Mouse (Mus musculus) kidney, embryonic 15.5 days (tissue): ENCODE measurements at regions not wholly inside any gene's neighbourhood (a gene's known extent, or its start where the extent isn't known, plus 50 kb on each side); places are given as distances from the start of the nearest gene placed in this dataset.

Source experiments
- ATAC-seq: fragments of 200-750 bp; cut with Nextera tagmentation; replicated peaks from 2 replicates; pipeline ENCODE4 v1.8.0; 2017; ENCODE audit warnings: moderate TSS enrichment; ENCODE audit not compliant: low FRiP score
- H3K27ac ChIP-seq: fragments of 300-500 bp; sonication (generic); 2 replicates; pipeline ENCODE4 v1.5.1; 2015; ENCODE audit warnings: mild to moderate bottlenecking, inconsistent platforms
- H3K27me3 ChIP-seq: fragments of 300-500 bp; sonication (generic); 2 replicates; pipeline ENCODE4 v1.6.1; 2015; ENCODE audit warnings: inconsistent platforms
- H3K36me3 ChIP-seq: fragments of 300-500 bp; sonication (generic); 2 replicates; pipeline ENCODE4 v1.6.1; 2015; ENCODE audit warnings: inconsistent platforms
- H3K4me1 ChIP-seq: fragments of 300-500 bp; sonication (generic); 2 replicates; pipeline ENCODE4 v1.6.1; 2015; ENCODE audit warnings: inconsistent platforms
- H3K4me2 ChIP-seq: fragments of 300-500 bp; sonication (generic); 2 replicates; pipeline ENCODE4 v1.6.1; 2015; ENCODE audit warnings: moderate library complexity, mild to moderate bottlenecking, inconsistent platforms
- H3K4me3 ChIP-seq: fragments of 300-500 bp; sonication (generic); replicated peaks from 2 replicates; pipeline ENCODE4 v1.5.1; 2015; ENCODE audit warnings: mild to moderate bottlenecking, inconsistent platforms
- H3K9ac ChIP-seq: fragments of 300-500 bp; sonication (generic); 2 replicates; pipeline ENCODE4 v1.6.1; 2015; ENCODE audit warnings: mild to moderate bottlenecking, inconsistent platforms
- H3K9me3 ChIP-seq: fragments of 300-500 bp; sonication (generic); replicated peaks from 2 replicates; pipeline ENCODE4 v1.6.1; 2016; ENCODE audit warnings: inconsistent platforms
- WGBS: fragments of 180-500 bp; shearing (Covaris S2); methylation state at CpG from one replicate; pipeline ENCODE4 v1.1.7; 2015; ENCODE audit warnings: mixed read lengths; 5-methylcytosine and 5-hydroxymethylcytosine counted together

DNA sequence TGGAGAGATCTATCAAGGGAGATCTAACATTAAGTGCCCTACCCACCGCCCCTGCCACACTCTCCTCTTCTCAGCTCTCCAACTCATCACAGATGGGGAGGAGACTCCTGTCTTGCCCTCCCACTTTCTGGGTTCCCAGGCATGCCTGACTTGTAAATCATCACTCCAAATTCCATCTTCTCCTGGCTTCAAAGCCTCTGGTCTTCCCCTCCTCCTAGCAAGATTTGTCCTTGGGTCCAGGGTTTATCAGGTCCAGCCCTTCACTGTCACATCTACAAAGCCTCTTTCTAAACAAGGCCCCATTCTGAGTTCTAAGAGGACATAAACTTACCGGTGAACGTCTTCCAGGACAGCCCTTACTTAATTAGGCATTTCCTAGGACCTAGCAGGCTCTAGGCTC, 73.3 kb upstream of the Col5a1 start:
- Histone ChIP-seq H3K27ac (peak overlapping the region; percentile 10; the same call in 1 of the 2 replicates), H3K4me1 (peaks cover 8% of the 10 kb centered on the region), H3K4me2 (no peak overlapping the region), H3K27me3 (no peaks in the 10 kb centered on the region), H3K9ac (no peak overlapping the region), H3K9me3 (no peaks in the 10 kb centered on the region), H3K36me3 (no peaks in the 10 kb centered on the region), H3K4me3 (no peak overlapping the region)
- WGBS, result 55% methylated on average over 3 of the region's 3 CpGs
- ATAC-seq, result no peak

DNA sequence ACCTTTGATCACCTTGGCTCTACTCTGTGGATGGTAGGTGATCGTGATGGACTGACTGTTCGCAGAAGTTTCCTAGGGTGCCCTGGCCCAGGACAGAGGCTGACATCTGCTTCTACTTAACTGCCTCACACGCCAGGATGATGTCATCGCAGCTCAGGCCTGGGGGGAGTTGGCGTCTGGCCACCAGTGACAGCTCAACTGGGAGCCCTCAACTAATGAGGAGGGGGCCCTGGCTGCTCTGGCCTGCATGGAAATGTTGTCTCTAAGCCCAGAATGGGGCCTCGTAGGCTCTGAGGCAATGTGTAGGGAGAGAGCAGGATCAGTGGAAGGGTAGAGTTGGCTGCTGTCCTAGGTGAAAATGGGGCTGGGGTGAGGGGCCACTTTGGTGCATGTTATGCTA, 72.9 kb upstream of the Col5a1 start:
- Histone ChIP-seq H3K4me1 (peaks cover 12% of the 10 kb centered on the region), H3K4me3 (no peak overlapping the region), H3K9ac (no peak overlapping the region), H3K27ac (peak overlapping the region; percentile 10; the same call in 1 of the 2 replicates), H3K4me2 (no peak overlapping the region), H3K9me3 (no peaks in the 10 kb centered on the region), H3K36me3 (no peaks in the 10 kb centered on the region), H3K27me3 (no peaks in the 10 kb centered on the region)
- WGBS, result 45% methylated on average over 6 of the region's 6 CpGs
- ATAC-seq, result 0 out of 2 replicates have a peak, but pooled peaks have one; percentile 64

DNA sequence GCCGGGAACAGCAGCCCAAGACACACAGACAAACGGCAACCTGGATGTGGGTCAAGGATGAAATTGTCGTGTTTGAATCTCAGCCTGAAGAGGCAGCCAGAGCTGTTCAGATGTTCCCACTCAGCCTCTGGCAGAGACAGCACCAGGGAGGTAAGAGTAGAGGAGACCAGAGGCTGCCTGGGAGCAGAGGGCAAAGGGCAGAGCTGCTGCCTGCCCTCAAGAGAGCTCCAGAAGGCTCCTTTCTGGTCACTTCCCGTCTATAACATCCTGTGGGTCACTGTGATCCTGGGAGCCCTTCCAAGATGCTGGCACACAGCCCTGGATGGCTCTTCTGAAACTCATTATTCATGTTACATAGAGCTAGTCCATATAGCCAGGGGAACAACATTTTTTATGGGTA, 67.6 kb upstream of the Col5a1 start:
- Histone ChIP-seq H3K9ac (no peak overlapping the region), H3K36me3 (no peaks in the 10 kb centered on the region), H3K9me3 (no peaks in the 10 kb centered on the region), H3K27me3 (no peaks in the 10 kb centered on the region), H3K27ac (peak overlapping the region; percentile 67), H3K4me2 (no peak overlapping the region), H3K4me1 (peaks cover 12% of the 10 kb centered on the region), H3K4me3 (no peak overlapping the region)
- 32% methylated on average over 4 of the region's 4 CpGs for WGBS
- no peak; the same call in 1 of the 2 replicates for ATAC-seq

DNA sequence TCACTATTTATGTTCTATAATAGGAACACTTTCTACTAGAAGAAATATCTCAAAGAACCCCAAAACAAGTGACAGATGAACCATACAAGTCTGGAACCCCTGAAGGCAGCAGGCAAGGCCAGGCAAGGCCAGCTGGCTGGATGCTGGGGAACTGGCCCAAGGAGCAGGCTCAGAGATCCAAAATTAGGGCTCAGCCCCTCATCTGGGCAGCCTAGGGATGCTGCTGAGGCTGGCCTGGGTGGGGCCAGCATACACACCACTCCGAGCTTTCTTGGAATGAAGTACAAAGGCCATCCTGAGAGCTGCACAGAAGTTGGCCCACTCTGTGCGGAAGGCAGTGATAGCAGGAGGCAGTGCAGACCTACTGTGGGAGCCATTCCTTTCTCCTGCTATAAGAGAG, 59.4 kb upstream of the Col5a1 start:
- 84% methylated on average over 2 of the region's 2 CpGs for WGBS
- no peaks in the 10 kb centered on the region for H3K9me3 ChIP-seq
- no peak for ATAC-seq

DNA sequence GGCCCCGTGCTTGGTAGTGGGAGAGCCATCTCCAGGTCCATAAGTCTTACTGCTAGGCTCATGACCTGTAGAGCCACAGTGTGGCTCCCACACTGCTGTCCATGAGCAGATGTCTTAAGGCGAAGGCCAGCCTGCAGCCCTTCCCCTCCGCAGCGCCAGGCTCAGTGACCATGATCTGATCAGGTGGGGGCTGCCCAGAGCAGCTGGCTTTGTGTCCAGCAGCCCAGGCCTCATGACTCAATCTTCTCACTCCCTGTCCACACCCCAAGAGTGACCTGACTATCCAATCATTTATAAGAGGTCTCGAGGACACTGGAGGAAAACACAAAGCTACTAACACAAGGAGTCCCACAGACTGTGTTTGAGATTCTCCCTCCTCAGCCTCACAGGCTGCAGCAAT, 58.6 kb upstream of the Col5a1 start:
- 81% methylated on average over 5 of the region's 5 CpGs for WGBS
- H3K36me3 ChIP-seq, result no peaks in the 10 kb centered on the region
- no peak overlapping the region for H3K27ac ChIP-seq
- H3K4me3 ChIP-seq, result no peak overlapping the region
- no peaks in the 10 kb centered on the region for H3K4me1 ChIP-seq
- no peak for ATAC-seq
- H3K9ac ChIP-seq, result no peak overlapping the region
- H3K27me3 ChIP-seq, result no peaks in the 10 kb centered on the region
- H3K9me3 ChIP-seq, result no peaks in the 10 kb centered on the region
- H3K4me2 ChIP-seq, result no peak overlapping the region

More for the DNA sequence above, 59.4 kb upstream of the Col5a1 start:
- no peaks in the 10 kb centered on the region for H3K27me3 ChIP-seq
- no peak overlapping the region for H3K9ac ChIP-seq
- no peaks in the 10 kb centered on the region for H3K36me3 ChIP-seq
- H3K27ac ChIP-seq, result no peak overlapping the region
- no peaks in the 10 kb centered on the region for H3K4me1 ChIP-seq
- H3K4me3 ChIP-seq, result no peak overlapping the region
- no peak overlapping the region for H3K4me2 ChIP-seq

DNA sequence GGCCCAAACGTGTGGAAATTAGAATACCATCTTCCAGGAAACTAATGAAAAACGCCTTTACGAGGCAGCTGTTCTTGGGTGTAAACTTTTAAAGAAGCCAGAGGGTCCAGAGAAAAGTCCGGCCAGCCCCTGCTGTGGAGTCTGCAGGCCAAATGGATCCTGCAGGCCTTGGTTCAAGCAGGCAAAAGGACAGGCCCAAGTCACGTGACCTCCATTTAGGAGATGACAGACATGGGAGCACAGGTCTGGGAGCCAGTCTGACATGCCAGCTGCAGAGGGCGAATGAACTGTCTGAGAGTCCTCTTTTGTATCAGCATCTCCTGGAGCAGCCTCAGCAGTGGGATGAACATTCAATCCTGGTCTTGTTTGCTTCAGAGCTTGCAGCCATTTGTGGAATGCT, 58.0 kb upstream of the Col5a1 start:
- no peak overlapping the region for H3K4me3 ChIP-seq
- H3K9me3 ChIP-seq, result no peaks in the 10 kb centered on the region
- H3K4me2 ChIP-seq, result no peak overlapping the region
- no peaks in the 10 kb centered on the region for H3K27me3 ChIP-seq
- 70% methylated on average over 6 of the region's 6 CpGs for WGBS
- H3K4me1 ChIP-seq, result no peaks in the 10 kb centered on the region
- H3K36me3 ChIP-seq, result no peaks in the 10 kb centered on the region
- ATAC-seq, result no peak
- no peak overlapping the region for H3K9ac ChIP-seq
- no peak overlapping the region for H3K27ac ChIP-seq

DNA sequence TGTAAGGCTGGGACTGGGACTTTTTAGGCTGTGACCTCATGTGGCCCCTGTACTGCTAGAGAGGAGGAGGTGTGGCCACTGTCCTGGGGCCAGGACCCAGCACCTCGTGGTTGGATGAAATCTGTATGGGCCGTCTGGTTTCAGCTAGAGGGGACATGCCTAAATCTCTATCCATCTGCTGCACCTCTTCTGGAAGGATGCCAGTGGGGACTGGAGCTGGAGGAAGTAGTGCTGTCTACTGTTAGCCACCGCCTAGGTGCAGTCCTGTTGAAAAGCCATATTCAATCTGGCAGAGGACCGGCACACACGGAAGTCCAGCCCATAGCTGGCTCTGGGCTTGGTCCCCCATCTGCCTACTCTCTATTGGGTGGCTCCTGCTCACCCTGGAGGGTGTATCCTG, 56.7 kb upstream of the Col5a1 start:
- ATAC-seq, result no peak
- Histone ChIP-seq H3K4me3 (no peak overlapping the region), H3K36me3 (no peaks in the 10 kb centered on the region), H3K27ac (no peak overlapping the region), H3K27me3 (no peaks in the 10 kb centered on the region), H3K4me1 (no peaks in the 10 kb centered on the region), H3K9ac (no peak overlapping the region), H3K4me2 (no peak overlapping the region), H3K9me3 (no peaks in the 10 kb centered on the region)
- 67% methylated on average over 5 of the region's 5 CpGs for WGBS

DNA sequence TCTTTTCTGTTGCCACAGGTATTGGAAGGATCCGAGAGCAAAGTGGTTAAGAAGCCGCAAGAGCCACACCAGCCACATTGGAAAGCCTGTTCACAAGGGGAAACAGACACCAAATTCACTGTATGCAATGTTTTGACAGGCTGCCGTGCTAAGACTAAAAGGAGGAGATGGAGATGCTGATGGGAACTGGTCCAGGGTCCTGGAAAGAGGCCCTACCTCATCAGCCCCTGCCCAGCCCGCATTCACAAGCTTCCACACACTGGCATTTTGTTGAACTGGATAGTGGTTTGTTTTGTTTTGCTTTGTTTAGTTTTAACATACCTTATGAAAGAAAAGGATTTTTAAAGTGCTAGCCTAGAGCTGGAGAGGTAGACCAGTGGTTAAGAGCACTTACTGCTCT, 51.3 kb upstream of the Col5a1 start:
- no peak for ATAC-seq
- no peak overlapping the region for H3K9ac ChIP-seq
- H3K4me3 ChIP-seq, result no peak overlapping the region
- 0 out of 2 replicates have a peak, but pooled peaks cover 5% of the 10 kb centered on the region for H3K4me1 ChIP-seq
- 87% methylated on average over 4 of the region's 4 CpGs for WGBS
- no peaks in the 10 kb centered on the region for H3K9me3 ChIP-seq
- no peaks in the 10 kb centered on the region for H3K27me3 ChIP-seq
- no peaks in the 10 kb centered on the region for H3K36me3 ChIP-seq
- no peak overlapping the region for H3K27ac ChIP-seq
- H3K4me2 ChIP-seq, result no peak overlapping the region

DNA sequence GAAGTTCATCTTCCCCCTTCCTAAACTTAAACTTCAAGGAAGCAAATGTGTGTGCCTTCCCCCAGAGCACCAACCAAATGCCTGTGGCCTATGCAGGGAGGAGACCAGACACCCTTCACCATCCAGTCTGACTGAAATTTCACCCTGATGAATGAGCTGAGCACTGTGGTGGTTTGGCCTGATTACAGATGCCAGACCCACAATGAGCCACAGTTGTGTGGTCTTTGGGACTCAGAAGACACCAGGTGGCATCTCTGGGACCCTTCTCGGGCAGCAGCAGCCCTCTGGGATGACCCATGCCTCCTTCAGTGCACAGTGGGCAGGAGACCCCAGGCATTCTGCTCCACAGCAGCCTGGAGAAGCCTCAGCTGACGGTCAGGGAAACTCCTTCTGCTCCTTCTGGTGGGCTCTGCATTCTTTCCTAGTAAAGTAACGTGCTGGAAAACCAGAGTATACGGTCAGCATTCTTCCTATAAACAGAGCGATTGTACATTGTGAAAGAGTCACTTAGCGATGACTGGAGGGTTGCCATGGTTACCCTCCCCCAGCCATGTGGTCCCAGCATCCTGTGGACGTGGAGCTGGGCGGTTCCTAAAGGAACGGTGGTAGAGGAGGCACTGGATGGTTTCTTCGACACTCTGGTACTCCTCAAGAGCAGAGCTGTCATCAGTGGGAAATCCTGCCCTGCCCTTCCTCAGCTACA, 50.3 kb upstream of the Col5a1 start:
- Histone ChIP-seq H3K27me3 (no peaks in the 10 kb centered on the region), H3K4me1 (0 out of 2 replicates have a peak, but pooled peaks cover 6% of the 10 kb centered on the region), H3K9ac (no peak overlapping the region), H3K36me3 (no peaks in the 10 kb centered on the region), H3K4me2 (no peak overlapping the region), H3K4me3 (no peak overlapping the region), H3K9me3 (no peaks in the 10 kb centered on the region), H3K27ac (peak overlapping the region; percentile 45; the same call in 1 of the 2 replicates)
- WGBS, result 48% methylated on average over 10 of the region's 10 CpGs
- no peak for ATAC-seq
